Mouse (Mus musculus) cerebellum, adult 2 months (tissue): ENCODE data around the gene E2f6.
A peak's percentile ranks its signal among the peaks of the same experiment; 100 is the strongest.

ENCODE experiments used
- CTCF ChIP-seq: fragments of 200-500 bp; IDR thresholded peaks from 2 replicates; pipeline ENCODE4 v1.5.1; 2011; ENCODE audit warnings: low read depth, mild to moderate bottlenecking, control low read depth, low read length, moderate library complexity, borderline replicate concordance; ENCODE audit not compliant: insufficient read depth
- POLR2A ChIP-seq: fragments of 200-500 bp; IDR thresholded peaks from 2 replicates; pipeline ENCODE4 v1.6.1; 2011; ENCODE audit warnings: low read length, control low read depth, borderline replicate concordance; ENCODE audit not compliant: insufficient read depth

DNA sequence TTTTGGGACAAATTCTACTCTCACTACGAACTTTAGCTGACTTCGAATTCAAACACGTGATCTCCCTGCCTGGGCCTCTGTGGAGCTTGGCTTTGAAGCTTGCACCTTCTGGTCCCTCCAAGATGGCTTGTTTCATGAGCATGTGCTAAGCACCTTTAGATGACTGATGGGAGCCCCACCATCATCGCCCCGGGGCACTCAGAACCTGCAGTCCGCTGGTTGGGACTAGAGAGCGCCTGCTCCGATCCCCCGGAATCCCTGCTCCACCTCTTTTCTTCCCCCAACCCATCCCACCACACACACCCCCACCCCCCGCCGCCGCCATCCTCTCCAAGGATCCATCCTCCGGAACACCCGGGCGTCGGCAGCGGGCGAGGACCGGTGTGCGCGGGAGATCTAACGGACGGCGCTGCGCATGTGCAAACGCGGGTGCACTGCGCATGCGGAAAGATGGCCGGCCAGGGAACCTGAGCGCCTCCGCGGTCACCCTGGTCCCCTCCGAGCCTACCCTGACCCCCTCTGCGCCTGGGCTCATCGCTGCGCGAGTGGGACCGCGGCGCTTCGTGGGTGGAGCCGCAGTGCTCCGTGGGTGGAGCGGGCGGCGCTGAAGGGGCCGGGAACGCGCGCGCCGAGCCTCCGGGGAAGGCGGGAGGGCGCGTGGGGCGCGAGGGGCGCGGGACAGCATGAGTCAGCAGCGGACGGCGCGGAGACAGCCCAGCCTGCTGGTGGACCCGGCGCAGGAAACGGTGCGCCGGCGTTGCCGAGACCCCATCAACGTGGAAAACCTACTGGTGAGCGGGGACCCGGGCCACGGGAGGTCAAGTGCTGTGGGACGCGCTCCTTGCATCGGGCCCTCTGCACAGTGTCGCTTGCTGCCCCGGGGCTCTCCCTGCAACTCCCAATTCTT is at the start of gene E2f6:
- TF ChIP-seq CTCF (no peak), POLR2A (peak; percentile 88)
